Mouse (Mus musculus) ES-E14 (cell line): ENCODE data around the gene Nop53. TPM values are rescaled to one million over a fixed set of nuclear protein-coding genes. Genes with fewer than 3 reads are reported as not detected.

Experiments used
- DNase-seq: peaks from one replicate; pipeline ENCODE4 v3.0.0-alpha.2; 2013; ENCODE audit warnings: low read depth, low spot score
- H3K27ac ChIP-seq: 2 replicates; pipeline ENCODE4 v1.5.1; 2012; ENCODE audit warnings: low read depth, mild to moderate bottlenecking, low read length, moderate library complexity, mixed read lengths; ENCODE audit not compliant: poor library complexity, insufficient read depth, severe bottlenecking
- H3K36me3 ChIP-seq: 2 replicates; pipeline ENCODE4 v1.6.1; 2012; ENCODE audit warnings: mild to moderate bottlenecking, low read length, moderate library complexity, mixed read lengths; ENCODE audit not compliant: control insufficient read depth, poor library complexity, insufficient read depth, severe bottlenecking
- H3K4me1 ChIP-seq, 2 experiments: fragments of 150-350 bp in 1 of 2; sonication (generic) in 1 of 2; 2 replicates each; pipeline ENCODE4 v1.6.1; 2012; ENCODE audit warnings: low read length in 2 of 2, mild to moderate bottlenecking in 1 of 2, mixed read lengths in 1 of 2; ENCODE audit not compliant: control insufficient read depth in 2 of 2, insufficient read depth in 2 of 2, poor library complexity in 1 of 2
- H3K4me3 ChIP-seq, 2 experiments: fragments of 150-350 bp in 1 of 2; sonication (generic) in 1 of 2; 2 replicates each; pipeline ENCODE4 v1.5.1; 2012; ENCODE audit warnings: low read length in 2 of 2, low read depth in 1 of 2, mild to moderate bottlenecking in 1 of 2, mixed read lengths in 1 of 2; ENCODE audit not compliant: insufficient read depth in 1 of 2, poor library complexity in 1 of 2, severe bottlenecking in 1 of 2
- H3K9ac ChIP-seq: 2 replicates; pipeline ENCODE4 v1.6.1; 2012; ENCODE audit warnings: low read depth, mild to moderate bottlenecking, low read length, mixed read lengths; ENCODE audit not compliant: poor library complexity, insufficient read depth, severe bottlenecking
- H3K9me3 ChIP-seq: fragments of 150-350 bp; sonication (generic); 2 replicates; pipeline ENCODE4 v1.6.1; 2012; ENCODE audit warnings: low read depth, mild to moderate bottlenecking, low read length; ENCODE audit not compliant: control insufficient read depth, insufficient read depth
- CHD2 ChIP-seq: IDR thresholded peaks from 2 replicates; pipeline ENCODE4 v1.6.1; 2014; ENCODE audit warnings: mild to moderate bottlenecking, low read depth, low read length, inconsistent platforms
- HCFC1 ChIP-seq: IDR thresholded peaks from 2 replicates; pipeline ENCODE4 v1.6.1; 2012; ENCODE audit warnings: low read length, inconsistent platforms, borderline replicate concordance; ENCODE audit not compliant: insufficient read depth
- MAFK ChIP-seq: IDR thresholded peaks from 2 replicates; pipeline ENCODE4 v1.6.1; 2014; ENCODE audit warnings: mild to moderate bottlenecking, low read depth, low read length, inconsistent platforms; ENCODE audit not compliant: insufficient read depth
- ZC3H11A ChIP-seq: IDR thresholded peaks from 2 replicates; pipeline ENCODE4 v1.6.1; 2012; ENCODE audit warnings: low read depth, mild to moderate bottlenecking, inconsistent platforms, low read length, borderline replicate concordance
- ZNF384 ChIP-seq: IDR thresholded peaks from 2 replicates; pipeline ENCODE4 v1.6.1; 2012; ENCODE audit warnings: low read depth, low read length, inconsistent platforms
- in situ Hi-C, 2 experiments: fragments of 600-800 bp; cut with MboI; formaldehyde crosslinking; loops; one replicate each; pipeline ENCODE4 v1.15.1; 2025; ENCODE audit warnings: low sequenced_read_pairs in 2 of 2, inconsistent platforms in 1 of 2; ENCODE audit not compliant: unreplicated experiment in 2 of 2
- total RNA-seq: library from RNA; depleted of rRNA; stranded (reverse); fragments of 300-350 nt; gene quantifications from 2 replicates; pipeline ENCODE4 v1.2.3, GENCODE M21; 2012

The Nop53 gene
- total RNA-seq, 1 experiment: 212 TPM

DNA sequence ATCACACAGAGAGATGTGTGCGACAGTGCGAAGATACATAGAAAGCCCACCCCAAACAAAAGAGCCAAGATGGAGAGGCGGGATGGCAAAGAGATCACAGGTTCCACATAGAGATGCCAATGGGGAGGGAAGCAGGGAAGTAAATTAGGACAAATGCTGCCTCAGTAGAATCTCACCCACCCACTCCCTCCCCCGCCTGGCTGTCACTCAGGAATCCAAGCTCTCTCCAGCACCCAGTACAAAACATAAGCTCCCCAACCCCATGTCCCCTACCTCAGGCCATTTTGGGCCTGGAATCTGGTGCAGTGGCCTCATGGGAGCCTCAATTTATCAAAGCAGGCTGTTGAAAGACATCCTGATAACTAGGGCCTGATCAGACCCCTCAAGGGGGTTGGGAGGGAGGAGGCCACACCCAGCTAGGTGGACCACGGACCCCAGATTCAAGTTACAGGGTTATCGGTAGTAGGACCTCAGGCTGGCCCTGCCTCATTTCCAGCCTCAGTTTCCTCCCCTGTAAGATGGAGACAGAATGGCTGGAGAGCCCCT, 25.2 kb downstream of the Nop53 start:
- peaks cover 31% of the 10 kb centered on the region for H3K36me3 ChIP-seq
- in situ Hi-C loops: no loop called here
- TF ChIP-seq CHD2 (no peak), ZC3H11A (no peak), ZNF384 (no peak), HCFC1 (no peak), MAFK (no peak)
- peak overlapping the region; percentile 93; the same call in 1 of the 2 replicates for H3K9ac ChIP-seq
- H3K9me3 ChIP-seq: no peaks in the 10 kb centered on the region
- H3K27ac ChIP-seq: no peak overlapping the region
- peaks cover 3 to 25% of the 10 kb centered on the region in 2 experiments; a peak in 1 of 4 replicates for H3K4me1 ChIP-seq
- DNase-seq: no peak
- peak overlapping the region in 1 of 2 experiments; percentile 87; a peak in 2 of 4 replicates for H3K4me3 ChIP-seq

DNA sequence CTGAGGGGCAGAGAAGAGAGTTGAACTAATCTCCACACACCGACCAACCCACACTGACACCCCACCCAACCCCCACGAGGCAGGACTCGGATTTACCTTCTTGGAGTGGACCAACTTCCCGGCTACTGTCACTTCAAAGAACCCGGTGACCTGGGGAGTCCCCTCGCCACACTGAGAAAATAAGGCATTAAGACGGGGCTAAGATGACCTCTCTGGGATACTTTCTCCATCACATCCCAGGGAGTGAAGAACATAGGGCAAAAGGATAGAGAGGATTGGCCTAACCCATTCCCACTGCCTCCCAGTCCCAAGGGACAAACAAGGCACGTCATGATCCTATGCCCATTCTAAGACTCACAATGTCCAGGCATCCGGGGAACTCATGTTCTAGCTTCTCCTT, 25.9 kb downstream of the Nop53 start:
- no peak for TF ChIP-seq HCFC1
- TF ChIP-seq MAFK: no peak
- no peak for TF ChIP-seq ZC3H11A
- no peak for TF ChIP-seq ZNF384
- TF ChIP-seq CHD2: no peak
- in situ Hi-C loops: no loop called here
- no peaks in the 10 kb centered on the region for H3K9me3 ChIP-seq
- H3K9ac ChIP-seq: no peak overlapping the region
- peaks cover 3 to 25% of the 10 kb centered on the region in 2 experiments; a peak in 1 of 4 replicates for H3K4me1 ChIP-seq
- no peak for DNase-seq
- no peak overlapping the region for H3K4me3 ChIP-seq
- no peak overlapping the region for H3K27ac ChIP-seq
- H3K36me3 ChIP-seq: peaks cover 31% of the 10 kb centered on the region

DNA sequence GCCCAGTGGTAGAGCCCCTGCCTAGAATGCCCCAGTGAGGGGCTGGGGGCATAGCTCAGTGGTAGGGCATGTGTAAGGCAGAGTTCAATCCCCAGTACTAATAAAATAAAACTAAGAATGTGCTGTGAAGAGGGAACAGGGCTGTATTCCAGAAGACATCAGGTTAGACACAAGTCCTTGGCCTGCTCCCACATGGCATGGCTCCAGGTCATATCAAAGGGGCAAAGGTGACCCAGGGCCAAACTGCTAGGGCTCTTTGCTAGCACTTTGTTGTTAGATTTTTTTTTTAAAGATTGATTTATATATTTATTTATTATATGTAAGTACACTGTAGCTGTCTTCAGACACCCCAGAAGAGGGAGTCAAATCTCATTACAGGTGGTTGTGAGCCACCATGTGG, 27.5 kb downstream of the Nop53 start:
- no peak for DNase-seq
- no peak for TF ChIP-seq MAFK
- no peak for TF ChIP-seq CHD2
- no peak for TF ChIP-seq ZC3H11A
- no peak for TF ChIP-seq ZNF384
- no peak overlapping the region for H3K4me3 ChIP-seq
- H3K9ac ChIP-seq: no peak overlapping the region
- H3K36me3 ChIP-seq: peaks cover 31% of the 10 kb centered on the region
- no peak overlapping the region for H3K27ac ChIP-seq
- in situ Hi-C loops: no loop called here
- peaks cover 3 to 25% of the 10 kb centered on the region in 2 experiments; a peak in 1 of 4 replicates for H3K4me1 ChIP-seq
- H3K9me3 ChIP-seq: no peaks in the 10 kb centered on the region

DNA sequence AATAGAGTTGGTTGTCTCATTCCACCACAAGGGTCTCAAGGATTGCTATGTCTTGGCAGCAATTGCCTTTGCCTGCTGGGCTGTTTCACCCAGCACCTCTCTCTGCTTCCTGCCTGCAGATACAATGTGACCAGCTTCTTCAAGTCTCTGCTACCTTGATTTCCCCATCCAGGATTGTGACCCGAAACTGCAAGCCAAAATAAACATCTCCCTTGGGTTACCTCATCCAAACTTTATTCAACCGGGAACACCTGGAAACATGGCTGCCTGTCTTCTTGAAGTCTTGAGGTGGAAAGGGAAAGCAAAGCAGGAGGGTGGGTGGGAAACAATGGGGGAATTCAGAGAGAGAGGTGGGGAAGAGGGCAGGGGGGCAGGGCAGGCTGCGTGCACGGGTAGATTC, 28.9 kb downstream of the Nop53 start:
- Histone ChIP-seq H3K27ac (no peak overlapping the region), H3K36me3 (peaks cover 31% of the 10 kb centered on the region), H3K9me3 (no peaks in the 10 kb centered on the region), H3K4me1 (peaks cover 0 to 21% of the 10 kb centered on the region in 2 experiments; a peak in 1 of 4 replicates), H3K9ac (no peak overlapping the region), H3K4me3 (no peak overlapping the region)
- TF ChIP-seq CHD2 (no peak), ZC3H11A (no peak), ZNF384 (no peak), HCFC1 (no peak), MAFK (no peak)
- in situ Hi-C loops: no loop called here
- DNase-seq: no peak
